Mouse (Mus musculus): ENCODE measurements around the gene Slc2a10. TPM values are rescaled to one million over a fixed set of nuclear protein-coding genes. Genes with fewer than 3 reads are reported as not detected.
A peak's percentile ranks its signal among the peaks of the same experiment; 100 is the strongest.

The Slc2a10 gene
- total RNA-seq, 1 experiment, result 0.27 TPM

DNA sequence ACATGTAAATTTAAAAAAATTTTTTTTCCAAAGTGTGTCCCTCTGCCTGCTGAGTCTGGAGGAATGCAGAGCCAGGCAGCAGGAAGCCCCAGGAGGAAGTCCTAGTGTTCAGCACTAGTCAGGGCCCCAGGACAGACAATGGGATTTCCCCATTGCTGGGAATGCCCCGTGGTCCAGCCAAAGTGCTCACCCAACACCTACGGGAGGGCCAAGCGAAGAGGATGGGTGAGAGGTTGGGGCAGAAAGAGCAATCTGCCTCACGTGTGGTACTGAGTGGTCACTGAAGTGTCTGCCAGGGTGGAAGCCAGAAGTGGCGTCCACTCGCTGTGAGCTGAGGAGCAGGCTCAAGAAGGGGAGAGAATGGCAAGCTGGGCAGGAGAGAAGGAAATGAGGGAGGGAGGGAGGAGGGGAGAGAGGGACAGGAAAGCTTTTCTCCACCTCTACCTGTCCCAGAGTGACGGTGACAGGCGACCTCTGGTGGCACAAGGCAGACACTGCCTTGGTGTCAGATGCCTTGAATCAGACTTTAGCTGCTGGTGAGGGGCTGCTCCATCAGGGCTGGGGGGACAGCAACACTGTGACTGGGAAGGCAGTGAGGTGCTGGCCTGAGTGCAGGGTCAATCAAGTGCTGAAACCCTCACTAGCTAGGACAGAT lies 16.6 kb upstream of the Slc2a10 start:
- no peak overlapping the region for H3K27ac ChIP-seq (ENCODE audit: insufficient read depth, low read depth, low read length, poor library complexity, severe bottlenecking)
- no peaks in the 10 kb centered on the region for H3K9me3 ChIP-seq (ENCODE audit: control insufficient read depth, insufficient read depth, low read depth, low read length)
- H3K36me3 ChIP-seq (ENCODE audit: control insufficient read depth, insufficient read depth, low read length, poor library complexity, severe bottlenecking), result peaks cover 12% of the 10 kb centered on the region; the same call in 1 of the 2 replicates
- no peak for DNase-seq (ENCODE audit: low read depth, low spot score)
- H3K9ac ChIP-seq (ENCODE audit: insufficient read depth, low read depth, low read length, poor library complexity, severe bottlenecking), result no peak overlapping the region
- H3K4me3 ChIP-seq (ENCODE audit: insufficient read depth in 1 of 2, low read depth in 1 of 2, low read length in 2 of 2, poor library complexity in 1 of 2, severe bottlenecking in 1 of 2), result no peak overlapping the region
- H3K4me1 ChIP-seq (ENCODE audit: control insufficient read depth in 2 of 2, insufficient read depth in 2 of 2, low read length in 2 of 2, poor library complexity in 1 of 2), result no peaks in the 10 kb centered on the region
- in situ Hi-C loops (cut with MboI; ENCODE audit: low sequenced_read_pairs in 2 of 2, unreplicated experiment in 2 of 2), result no loop called here
- TF ChIP-seq MAFK (IDR thresholded peaks at IDR 0.05; ENCODE audit: insufficient read depth, low read depth, low read length) (no peak), HCFC1 (IDR thresholded peaks at IDR 0.05; ENCODE audit: borderline replicate concordance, insufficient read depth, low read length) (no peak), CHD2 (IDR thresholded peaks at IDR 0.05; ENCODE audit: low read depth, low read length) (no peak), ZNF384 (IDR thresholded peaks at IDR 0.05; ENCODE audit: low read depth, low read length) (no peak), ZC3H11A (IDR thresholded peaks at IDR 0.05; ENCODE audit: borderline replicate concordance, low read depth, low read length) (peak; percentile 55; the same call in 1 of the 2 replicates)

GRCm38 (mm10) chr2:165492648-165493553 lies 10.7 kb upstream of the Slc2a10 start, which contains the start of gene Trp53rka:
TSS of gene Trp53rka (minus strand) at chr2:165493324.
- Histone ChIP-seq H3K4me3 (ENCODE audit: insufficient read depth in 1 of 2, low read depth in 1 of 2, low read length in 2 of 2, poor library complexity in 1 of 2, severe bottlenecking in 1 of 2) (peak within 1 kb of the TSS; percentile 75 to 89), H3K27ac (ENCODE audit: insufficient read depth, low read depth, low read length, poor library complexity, severe bottlenecking) (peak within 1 kb of the TSS; percentile 32; the same call in 1 of the 2 replicates), H3K4me1 (ENCODE audit: control insufficient read depth in 2 of 2, insufficient read depth in 2 of 2, low read length in 2 of 2, poor library complexity in 1 of 2) (peaks cover 3 to 6% of the 10 kb centered on the region in 2 experiments; a peak in 2 of 4 replicates), H3K9me3 (ENCODE audit: control insufficient read depth, insufficient read depth, low read depth, low read length) (no peaks in the 10 kb centered on the region), H3K36me3 (ENCODE audit: control insufficient read depth, insufficient read depth, low read length, poor library complexity, severe bottlenecking) (peaks cover 12% of the 10 kb centered on the region; the same call in 1 of the 2 replicates), H3K9ac (ENCODE audit: insufficient read depth, low read depth, low read length, poor library complexity, severe bottlenecking) (peak within 1 kb of the TSS; percentile 92)
- in situ Hi-C loops (cut with MboI; ENCODE audit: low sequenced_read_pairs in 2 of 2, unreplicated experiment in 2 of 2), result no loop called here
- TF ChIP-seq ZC3H11A (IDR thresholded peaks at IDR 0.05; ENCODE audit: borderline replicate concordance, low read depth, low read length), result no peak
- peak; percentile 79; the same call in 1 of the 2 replicates for TF ChIP-seq ZNF384 (IDR thresholded peaks at IDR 0.05; ENCODE audit: low read depth, low read length)
- TF ChIP-seq MAFK (IDR thresholded peaks at IDR 0.05; ENCODE audit: insufficient read depth, low read depth, low read length), result no peak
- TF ChIP-seq HCFC1 (IDR thresholded peaks at IDR 0.05; ENCODE audit: borderline replicate concordance, insufficient read depth, low read length), result peak; percentile 80; the same call in 1 of the 2 replicates
- TF ChIP-seq CHD2 (IDR thresholded peaks at IDR 0.05; ENCODE audit: low read depth, low read length), result no peak
- DNase-seq (ENCODE audit: low read depth, low spot score), result peak; percentile 59

DNA sequence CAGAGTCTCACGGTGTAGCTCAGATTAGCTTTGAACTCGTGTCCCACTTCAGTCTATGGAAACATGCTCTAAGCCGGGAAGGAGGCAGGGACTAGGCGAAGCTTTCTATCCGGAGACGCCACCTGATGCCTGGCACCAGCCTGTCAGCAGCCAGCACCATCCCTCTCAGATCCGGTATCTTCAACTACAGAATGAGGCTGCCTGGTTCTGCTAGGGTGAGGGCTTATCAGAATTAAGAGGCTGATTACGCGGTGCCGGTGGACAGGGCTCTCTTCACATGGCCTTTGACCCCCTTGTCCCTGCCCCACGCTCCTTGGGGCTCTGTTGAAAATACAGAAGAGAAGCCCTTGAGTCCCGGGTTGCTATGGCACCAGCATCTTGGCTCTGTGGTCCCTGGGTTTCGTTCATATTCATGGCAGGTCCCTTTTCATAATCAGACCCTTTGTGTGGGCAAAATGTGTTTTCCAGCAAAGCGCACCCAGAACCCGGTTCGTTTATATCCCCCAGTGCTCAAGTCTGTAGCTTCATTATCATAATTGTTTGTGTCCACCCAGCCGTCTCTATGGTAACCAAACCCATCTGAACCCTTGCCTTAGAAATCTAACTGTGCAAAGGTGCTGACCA lies 9.9 kb upstream of the Slc2a10 start:
- Histone ChIP-seq H3K9ac (ENCODE audit: insufficient read depth, low read depth, low read length, poor library complexity, severe bottlenecking) (peak overlapping the region; percentile 69), H3K9me3 (ENCODE audit: control insufficient read depth, insufficient read depth, low read depth, low read length) (no peaks in the 10 kb centered on the region), H3K27ac (ENCODE audit: insufficient read depth, low read depth, low read length, poor library complexity, severe bottlenecking) (peak overlapping the region; percentile 32; the same call in 1 of the 2 replicates), H3K4me3 (ENCODE audit: insufficient read depth in 1 of 2, low read depth in 1 of 2, low read length in 2 of 2, poor library complexity in 1 of 2, severe bottlenecking in 1 of 2) (peak overlapping the region; percentile 64 to 89), H3K4me1 (ENCODE audit: control insufficient read depth in 2 of 2, insufficient read depth in 2 of 2, low read length in 2 of 2, poor library complexity in 1 of 2) (peaks cover 3 to 6% of the 10 kb centered on the region in 2 experiments; a peak in 2 of 4 replicates), H3K36me3 (ENCODE audit: control insufficient read depth, insufficient read depth, low read length, poor library complexity, severe bottlenecking) (peaks cover 12% of the 10 kb centered on the region; the same call in 1 of the 2 replicates)
- no peak for DNase-seq (ENCODE audit: low read depth, low spot score)
- in situ Hi-C loops (cut with MboI; ENCODE audit: low sequenced_read_pairs in 2 of 2, unreplicated experiment in 2 of 2), result no loop called here
- TF ChIP-seq HCFC1 (IDR thresholded peaks at IDR 0.05; ENCODE audit: borderline replicate concordance, insufficient read depth, low read length) (no peak), ZNF384 (IDR thresholded peaks at IDR 0.05; ENCODE audit: low read depth, low read length) (no peak), ZC3H11A (IDR thresholded peaks at IDR 0.05; ENCODE audit: borderline replicate concordance, low read depth, low read length) (no peak), CHD2 (IDR thresholded peaks at IDR 0.05; ENCODE audit: low read depth, low read length) (no peak), MAFK (IDR thresholded peaks at IDR 0.05; ENCODE audit: insufficient read depth, low read depth, low read length) (no peak)

DNA sequence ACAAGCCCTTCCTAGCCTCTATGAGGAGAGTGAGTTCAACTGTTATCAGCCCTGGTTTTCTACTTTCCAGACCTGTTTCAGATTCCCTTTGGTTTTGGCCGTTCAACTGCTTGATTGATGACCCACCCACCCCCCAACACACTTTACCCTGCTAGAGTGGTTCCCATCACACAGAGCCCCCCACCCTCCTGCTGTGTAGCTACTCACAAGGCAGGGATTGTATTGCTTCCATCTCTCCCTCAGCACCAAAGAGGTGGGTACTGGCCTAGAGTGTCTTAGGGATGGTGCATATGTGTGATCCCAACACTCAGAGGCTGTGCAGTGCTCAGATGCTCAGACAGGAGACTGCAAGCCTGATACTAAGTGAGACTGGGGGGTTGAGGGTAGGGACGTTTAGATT lies 9.1 kb upstream of the Slc2a10 start:
- Histone ChIP-seq H3K27ac (ENCODE audit: insufficient read depth, low read depth, low read length, poor library complexity, severe bottlenecking) (no peak overlapping the region), H3K36me3 (ENCODE audit: control insufficient read depth, insufficient read depth, low read length, poor library complexity, severe bottlenecking) (peaks cover 9% of the 10 kb centered on the region; the same call in 1 of the 2 replicates), H3K4me1 (ENCODE audit: control insufficient read depth in 2 of 2, insufficient read depth in 2 of 2, low read length in 2 of 2, poor library complexity in 1 of 2) (peaks cover 3 to 6% of the 10 kb centered on the region in 2 experiments; a peak in 2 of 4 replicates), H3K4me3 (ENCODE audit: insufficient read depth in 1 of 2, low read depth in 1 of 2, low read length in 2 of 2, poor library complexity in 1 of 2, severe bottlenecking in 1 of 2) (no peak overlapping the region), H3K9me3 (ENCODE audit: control insufficient read depth, insufficient read depth, low read depth, low read length) (no peaks in the 10 kb centered on the region), H3K9ac (ENCODE audit: insufficient read depth, low read depth, low read length, poor library complexity, severe bottlenecking) (no peak overlapping the region)
- TF ChIP-seq HCFC1 (IDR thresholded peaks at IDR 0.05; ENCODE audit: borderline replicate concordance, insufficient read depth, low read length), result no peak
- no peak for TF ChIP-seq ZC3H11A (IDR thresholded peaks at IDR 0.05; ENCODE audit: borderline replicate concordance, low read depth, low read length)
- in situ Hi-C loops (cut with MboI; ENCODE audit: low sequenced_read_pairs in 2 of 2, unreplicated experiment in 2 of 2), result no loop called here
- DNase-seq (ENCODE audit: low read depth, low spot score), result no peak

Data from ES-E14 (cell line).